Mouse (Mus musculus) megakaryocyte-erythroid progenitor cell, adult 5-6 weeks (primary cell): ENCODE measurements around the gene Cerkl. TPM values are rescaled to one million over a fixed set of nuclear protein-coding genes. Genes with fewer than 3 reads are reported as not detected.

Source experiments
- ATAC-seq: replicated peaks from 2 replicates; pipeline ENCODE4 v1.8.0; 2016; ENCODE audit warnings: mild to moderate bottlenecking, inconsistent platforms; ENCODE audit not compliant: severe bottlenecking, poor library complexity, low FRiP score, low TSS enrichment
- total RNA-seq, 2 experiments: library from RNA; stranded (forward) in 1 of 2; stranded (reverse) in 1 of 2; fragments of 200-1000, 215-1000 nt in 1 of 2; fragments of >200 nt in 1 of 2; fragmentation: Nextera tagmentation in 1 of 2; gene quantifications; 2 replicates each; pipeline ENCODE4 v1.2.3; 2014 to 2017

Cerkl gene
- total RNA-seq, 2 experiments from 2014 or later: 4.6 to 5.0 TPM

DNA sequence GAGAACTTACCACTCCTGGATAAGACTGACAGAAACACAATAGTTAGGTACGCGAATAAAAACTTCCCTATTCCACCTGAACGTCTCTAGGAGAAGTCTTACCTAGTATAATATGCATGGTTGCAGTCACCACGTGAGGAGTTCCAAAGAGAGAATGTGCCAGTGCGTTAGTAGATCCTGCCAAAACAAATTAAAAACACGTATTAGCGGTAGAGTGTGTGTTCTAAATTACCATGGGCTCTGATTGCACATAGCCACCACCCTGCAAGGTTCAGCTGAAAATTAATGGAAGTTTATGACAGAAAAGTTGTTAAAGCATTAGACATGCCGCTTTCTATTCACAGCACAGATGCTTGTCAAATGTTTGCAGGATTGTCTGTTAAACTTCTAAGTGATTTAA, 113.5 kb downstream of the Cerkl start:
- ATAC-seq: no peak

DNA sequence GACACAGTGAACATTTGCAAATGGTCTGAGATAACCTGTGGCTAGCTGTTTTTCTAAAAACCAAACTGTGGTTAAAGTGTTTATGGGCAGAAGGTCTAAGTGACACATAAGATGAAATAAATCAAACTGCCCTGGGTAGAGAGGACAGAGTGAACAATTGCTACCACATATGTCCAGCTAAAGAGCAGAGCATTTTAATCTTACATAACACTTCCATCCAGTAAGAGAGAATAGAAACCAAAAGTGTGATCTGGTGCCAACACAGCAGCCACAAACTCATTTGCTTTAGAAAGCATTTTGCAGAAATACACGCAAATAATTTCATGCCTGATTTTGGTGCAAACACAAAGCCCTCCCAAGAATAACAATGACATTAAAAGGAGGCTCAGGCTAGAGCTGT, 117.6 kb downstream of the Cerkl start:
- ATAC-seq: no peak

DNA sequence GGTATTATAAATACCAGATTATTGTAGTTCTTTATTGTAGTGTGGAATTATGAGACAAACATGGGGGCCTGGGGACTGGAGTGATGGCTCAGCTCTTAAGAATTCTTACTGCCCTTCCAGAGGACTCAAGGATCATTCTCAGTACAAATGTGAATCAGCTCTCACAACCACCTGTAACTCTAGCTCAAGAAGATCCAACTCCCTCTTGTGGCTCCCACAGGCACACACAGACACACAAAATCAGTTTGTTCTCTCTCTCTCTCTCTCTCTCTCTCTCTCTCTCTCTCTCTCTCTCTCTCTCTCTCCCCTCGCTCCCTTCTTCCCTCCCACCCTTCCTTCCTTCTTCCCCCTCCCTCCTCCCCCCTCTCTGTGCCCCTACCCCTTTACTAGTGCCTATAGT, 120.4 kb downstream of the Cerkl start:
- ATAC-seq: 0 out of 2 replicates have a peak, but pooled peaks have one; percentile 36

DNA sequence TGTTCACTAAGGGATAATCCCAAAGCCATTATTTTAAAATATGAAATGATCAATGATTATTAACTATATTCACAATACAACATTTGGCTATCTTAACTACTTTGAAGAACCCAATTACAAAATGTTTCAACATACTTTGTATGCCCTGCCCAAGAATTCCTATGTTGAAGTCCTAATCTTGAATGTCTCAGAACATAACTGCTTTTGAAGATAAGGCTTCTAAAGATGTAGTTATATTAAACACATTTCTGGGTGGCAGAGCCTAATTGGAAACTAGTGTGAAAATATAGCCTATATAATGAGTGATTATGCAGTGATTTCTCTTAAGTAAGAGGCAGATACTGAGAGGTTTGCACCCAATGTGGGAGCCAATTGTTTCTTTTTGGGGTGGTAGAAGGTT, 121.9 kb downstream of the Cerkl start:
- peak; percentile 71 for ATAC-seq

DNA sequence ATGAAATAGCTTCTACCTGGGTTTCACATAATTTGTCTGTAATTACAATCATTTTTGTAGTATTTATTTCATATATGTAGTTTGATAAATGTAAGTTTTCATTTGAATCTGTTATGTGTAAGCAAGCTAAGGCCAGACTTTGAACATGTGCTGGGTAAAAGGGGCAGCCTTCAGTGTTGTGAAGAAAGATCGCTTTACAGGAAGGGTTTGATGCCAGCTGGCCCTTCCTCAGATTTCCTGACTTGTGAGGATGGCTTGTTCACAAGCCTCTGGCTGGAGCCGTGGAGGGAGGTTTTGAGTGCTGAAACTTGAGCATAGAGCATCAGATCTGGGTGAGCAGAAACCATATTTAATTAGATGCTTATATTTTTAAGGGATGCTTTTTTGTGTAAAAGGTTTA, 128.5 kb downstream of the Cerkl start:
- no peak for ATAC-seq

DNA sequence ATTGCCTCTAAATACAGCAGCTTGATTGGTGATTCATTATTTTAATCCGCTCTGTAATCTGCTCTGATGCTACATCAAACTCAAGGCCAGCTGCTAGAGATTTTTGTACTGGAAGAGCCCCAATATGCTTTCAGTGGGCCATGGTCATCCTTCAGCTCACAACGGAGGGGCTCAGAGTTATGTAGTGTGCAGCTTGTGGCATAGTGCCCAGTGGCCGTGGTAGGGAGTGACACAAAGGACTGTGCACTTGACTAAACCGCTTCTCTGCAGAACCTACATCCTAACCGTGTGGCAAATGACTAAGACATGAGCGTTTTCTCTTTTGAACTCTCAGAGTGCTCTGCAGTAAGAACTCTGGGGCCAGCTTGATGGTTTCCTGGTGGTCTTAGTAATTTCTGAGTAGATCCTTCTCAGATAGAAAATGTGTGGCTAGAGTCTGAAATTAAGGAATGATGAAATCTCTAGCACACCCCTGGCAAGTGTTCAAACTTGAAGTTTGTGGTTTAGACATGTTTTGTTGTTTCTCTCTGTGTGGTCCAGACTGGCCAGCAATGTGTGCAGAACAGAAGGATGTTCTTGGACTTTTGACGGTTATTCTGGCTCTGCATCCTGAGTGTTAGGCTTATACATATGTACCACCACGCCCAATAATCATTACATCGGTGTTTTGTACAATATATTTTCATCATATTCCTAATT, 140.3 kb downstream of the Cerkl start:
- no peak for ATAC-seq

DNA sequence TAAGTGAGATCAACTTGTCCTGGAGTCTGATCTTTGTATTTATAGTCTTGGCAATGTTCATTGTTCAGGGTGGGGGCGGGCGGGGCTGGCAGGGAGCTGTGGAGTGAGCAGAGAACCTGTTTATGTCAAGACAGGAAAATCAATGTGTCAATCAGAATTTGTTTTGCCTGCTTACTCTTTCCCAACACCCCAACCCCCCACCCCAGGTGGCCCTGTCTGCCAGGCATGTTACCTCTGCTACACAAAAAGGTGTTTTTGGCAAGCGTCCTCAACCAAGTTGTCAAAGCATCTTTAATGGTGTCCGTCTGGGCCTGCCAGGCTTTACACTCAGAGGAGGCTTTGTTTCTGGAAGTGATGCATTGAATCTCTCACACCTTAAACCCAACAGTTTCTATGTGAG, 141.5 kb downstream of the Cerkl start:
- no peak for ATAC-seq

DNA sequence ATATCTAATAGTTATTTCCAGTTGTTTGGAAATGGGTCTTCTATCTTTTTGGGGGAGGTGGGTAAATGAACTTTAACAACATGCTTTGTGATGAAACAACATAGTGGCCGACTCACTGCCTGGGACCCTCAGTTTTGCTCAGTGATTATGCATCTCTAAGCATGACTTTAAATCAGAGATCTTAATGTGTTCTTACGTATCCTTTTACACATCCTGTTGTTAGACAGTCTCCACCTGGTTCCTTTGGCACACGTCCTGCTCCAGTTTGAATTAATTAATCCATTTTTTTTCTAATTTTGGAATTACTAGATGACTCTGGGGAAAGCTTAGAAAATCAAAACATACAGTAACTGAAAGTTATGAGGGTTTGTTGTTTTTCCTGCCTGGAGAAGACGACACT, 144.1 kb downstream of the Cerkl start:
- no peak for ATAC-seq

DNA sequence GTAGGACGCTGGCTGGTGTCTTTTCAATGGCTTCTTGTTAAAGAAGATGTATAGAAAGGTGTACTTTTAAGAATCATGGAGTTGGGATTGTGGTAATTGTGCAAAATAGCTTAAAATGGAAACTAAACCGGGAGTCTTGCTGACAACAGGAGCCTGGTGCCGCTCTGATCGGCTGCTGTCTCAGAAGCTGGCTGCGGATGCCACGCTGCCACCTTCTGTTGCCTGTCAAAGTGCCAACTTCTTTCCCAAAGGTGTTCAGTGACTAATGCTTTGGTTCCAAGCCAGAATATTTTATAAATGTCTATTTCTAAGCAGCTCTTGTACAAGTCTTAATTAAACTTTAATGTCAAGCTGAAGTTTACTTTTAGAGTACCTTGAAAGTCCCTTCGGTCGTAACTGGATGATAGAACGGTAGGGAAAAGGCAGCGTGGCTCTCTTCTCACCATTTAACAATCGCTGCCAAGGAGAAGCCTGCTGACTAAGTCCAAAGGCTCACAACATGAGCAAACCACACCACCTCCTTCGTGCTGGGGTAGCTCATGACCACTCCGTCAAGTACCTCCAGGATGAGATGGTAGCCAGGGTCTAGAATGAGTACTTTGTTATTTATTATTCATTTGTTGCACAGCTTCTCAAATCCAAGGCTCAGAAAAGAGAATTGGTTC, 147.0 kb downstream of the Cerkl start:
- no peak for ATAC-seq

DNA sequence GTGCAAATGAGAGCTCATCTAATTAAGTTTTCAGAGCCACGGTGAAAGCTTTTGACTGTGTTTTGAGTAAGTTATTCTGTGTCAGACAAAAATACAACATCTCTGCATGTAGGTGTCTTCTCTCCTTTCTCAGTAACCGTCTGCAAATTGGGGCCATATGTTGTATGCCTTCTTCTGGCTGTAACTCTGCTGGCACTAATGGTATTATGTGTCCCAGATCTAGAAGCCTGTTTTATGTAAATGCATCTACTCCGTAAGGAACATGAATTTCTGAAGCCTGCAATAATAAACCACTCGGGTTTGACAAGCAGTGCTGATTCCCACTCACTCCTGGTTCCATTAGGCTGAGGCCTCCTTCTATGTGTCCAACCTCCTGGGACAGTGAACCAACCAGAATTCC, 149.0 kb downstream of the Cerkl start:
- no peak for ATAC-seq

DNA sequence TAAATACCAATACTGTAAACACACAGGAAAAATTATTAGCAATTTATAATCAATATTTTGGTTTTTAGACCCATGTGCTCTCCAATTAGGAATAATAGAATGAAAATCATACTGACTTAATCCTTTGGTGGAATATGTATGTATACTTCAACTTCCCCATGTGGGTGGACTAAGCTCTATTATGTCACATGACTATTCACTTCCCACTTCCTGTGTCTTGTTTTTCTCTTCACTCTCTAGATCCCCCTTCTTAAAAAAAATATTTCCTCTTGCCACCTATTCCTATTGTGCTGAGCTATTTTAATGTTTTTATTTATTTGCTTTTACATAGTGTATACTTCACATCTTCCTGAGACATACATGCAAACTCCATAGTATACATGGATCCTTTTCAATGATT, 154.2 kb downstream of the Cerkl start:
- ATAC-seq: no peak

DNA sequence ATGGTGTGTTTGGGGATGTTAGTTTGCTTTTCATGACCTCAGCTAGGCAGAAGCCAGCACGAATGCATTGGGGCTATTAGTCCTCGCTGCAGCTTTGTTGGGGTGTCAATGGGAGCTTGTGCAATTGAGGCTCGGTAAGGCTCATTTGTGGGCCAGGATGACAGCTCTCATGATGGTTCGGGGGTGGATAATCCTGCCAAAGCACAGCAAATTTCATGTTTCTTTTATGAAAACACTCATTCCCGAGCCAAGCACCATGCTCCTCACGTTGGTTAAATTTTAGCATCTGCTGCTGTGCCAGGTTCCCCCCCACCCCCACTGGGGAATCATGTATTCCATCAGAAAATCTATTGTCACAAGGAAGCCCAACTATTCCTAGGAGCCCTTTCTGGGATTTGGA, 164.2 kb downstream of the Cerkl start:
- no peak for ATAC-seq

DNA sequence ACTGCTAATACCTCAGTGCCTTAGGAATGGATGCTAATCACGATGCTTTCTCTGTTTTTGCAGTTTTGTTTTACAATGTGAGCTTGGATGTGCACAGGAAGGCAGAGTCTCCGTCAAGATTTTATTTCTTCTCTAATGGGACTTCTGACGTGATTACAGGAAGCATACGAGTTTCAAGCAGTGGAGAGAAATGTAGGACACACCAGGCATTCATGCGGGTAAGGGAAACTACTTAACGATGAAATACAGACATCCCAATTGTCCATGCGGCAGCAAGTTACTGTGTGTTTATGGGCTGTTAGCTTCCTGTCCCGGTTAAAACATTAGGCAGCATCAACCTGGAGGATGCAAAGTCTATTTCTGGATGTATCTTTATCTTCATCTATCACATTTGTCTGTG, 164.7 kb downstream of the Cerkl start:
- no peak for ATAC-seq

DNA sequence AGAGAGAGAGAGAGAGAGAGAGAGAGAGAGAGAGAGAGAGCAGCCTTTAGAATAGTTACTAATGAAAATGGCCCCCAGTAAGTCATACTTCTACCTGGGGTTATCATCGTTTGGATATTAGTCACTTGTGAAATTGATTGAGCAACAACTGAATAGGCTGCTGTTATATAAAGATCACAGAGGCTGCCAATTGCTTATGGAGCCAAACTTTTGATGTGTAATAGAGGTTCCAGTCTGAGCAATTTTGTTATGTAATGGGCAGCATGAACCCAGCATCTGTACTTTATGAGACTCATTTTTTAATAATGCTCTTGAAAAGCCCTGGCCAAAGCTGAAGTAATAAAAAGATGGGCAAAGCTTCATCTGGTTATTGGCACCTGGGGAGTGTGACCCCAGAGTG, 166.4 kb downstream of the Cerkl start:
- ATAC-seq: no peak

DNA sequence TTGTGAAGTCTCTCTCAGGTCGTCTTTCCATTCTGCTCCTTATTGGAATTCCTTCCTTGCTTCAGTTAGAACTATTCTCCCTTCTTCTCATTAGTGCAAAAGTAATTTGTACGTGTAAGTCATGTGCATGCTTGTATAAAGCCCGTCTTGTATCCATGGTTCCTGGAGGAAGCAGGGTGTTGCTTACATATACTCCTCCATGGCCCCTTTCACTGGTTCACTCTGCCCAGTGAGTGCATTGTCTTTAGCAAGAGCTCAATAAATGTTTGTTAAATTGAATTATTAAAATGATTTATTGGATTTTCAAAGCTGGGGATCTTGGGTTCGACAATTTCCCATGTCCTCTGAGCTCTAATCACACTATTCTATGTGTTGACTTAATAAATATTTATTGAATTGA, 172.4 kb downstream of the Cerkl start:
- ATAC-seq: no peak

Other genes with a start within 250 kb of the Cerkl start
- gene Itga4, start 201.4 kb downstream of the Cerkl start, total RNA-seq (2014; fragmentation: Nextera tagmentation): 186 and 211 TPM in 2 replicates
- 177 and 235 TPM in 2 replicates for gene Itga4, start 201.4 kb downstream of the Cerkl start, total RNA-seq (2017)
- not detected in 2 replicates for gene Neurod1, start within 50 bp of the Cerkl start, total RNA-seq (2014; fragmentation: Nextera tagmentation)
- not detected in 2 replicates for gene Neurod1, start within 50 bp of the Cerkl start, total RNA-seq (2017)
- gene Itprid2, start 178.6 kb upstream of the Cerkl start, total RNA-seq (2014; fragmentation: Nextera tagmentation): 9.2 and 10.6 TPM in 2 replicates
- gene Itprid2, start 178.6 kb upstream of the Cerkl start, total RNA-seq (2017): 10.8 and 11.3 TPM in 2 replicates